Mouse (Mus musculus) C2C12 (cell line): Measurements from ENCODE around the gene Ccl12. TPM values are rescaled to one million over a fixed set of nuclear protein-coding genes. Genes with fewer than 3 reads are reported as not detected.

Source experiments
- H3K27me3 ChIP-seq: one replicate; pipeline ENCODE4 v1.6.1; 2011; ENCODE audit not compliant: control insufficient read depth, insufficient read depth, insufficient read length
- H3K36me3 ChIP-seq: one replicate; pipeline ENCODE4 v1.6.1; 2011; ENCODE audit not compliant: control insufficient read depth, insufficient read depth
- H3K4me3 ChIP-seq: one replicate; pipeline ENCODE4 v1.5.1; 2011; ENCODE audit warnings: mild to moderate bottlenecking, control low read depth; ENCODE audit not compliant: poor library complexity, insufficient read depth, severe bottlenecking
- H3K79me2 ChIP-seq: one replicate; pipeline ENCODE4 v1.6.1; 2011; ENCODE audit not compliant: control insufficient read depth, insufficient read depth
- H3K79me3 ChIP-seq: one replicate; pipeline ENCODE4 v1.6.1; 2011; ENCODE audit warnings: low read depth, control low read depth
- H3ac ChIP-seq: one replicate; pipeline ENCODE3; 2011; ENCODE audit warnings: low read depth; ENCODE audit not compliant: control insufficient read depth, insufficient read length
- CEBPB ChIP-seq: IDR thresholded peaks from one replicate; pipeline ENCODE4 v1.6.1; 2011; ENCODE audit warnings: low read depth, mild to moderate bottlenecking, control low read depth, moderate library complexity
- CTCF ChIP-seq: IDR thresholded peaks from one replicate; pipeline ENCODE4 v1.5.1; 2011; ENCODE audit not compliant: control insufficient read depth, insufficient read depth, insufficient read length
- FOSL1 ChIP-seq: IDR thresholded peaks from one replicate; pipeline ENCODE4 v1.8.0; 2011; ENCODE audit warnings: mild to moderate bottlenecking, low read length; ENCODE audit not compliant: poor library complexity, insufficient read depth, severe bottlenecking
- MAX ChIP-seq: IDR thresholded peaks from one replicate; pipeline ENCODE4 v1.6.1; 2011; ENCODE audit warnings: mild to moderate bottlenecking, control low read depth
- MYOD1 ChIP-seq: IDR thresholded peaks from one replicate; pipeline ENCODE4 v1.6.1; 2011; ENCODE audit warnings: low read depth; ENCODE audit not compliant: control insufficient read depth, insufficient read length
- MYOG ChIP-seq: IDR thresholded peaks from one replicate; pipeline ENCODE4 v1.6.1; 2011; ENCODE audit not compliant: control insufficient read depth, insufficient read length; ENCODE audit errors: extremely low read depth
- USF1 ChIP-seq: IDR thresholded peaks from one replicate; pipeline ENCODE4 v1.6.1; 2011; ENCODE audit warnings: low read depth, mild to moderate bottlenecking, control low read depth, moderate library complexity
- long read RNA-seq, 2 experiments: library from polyadenylated mRNA; unstranded; transcript quantifications; one replicate each; pipeline ENCODE4 v2.0.0; 2019 to 2020
- polyA plus RNA-seq: library from polyadenylated mRNA; unstranded; fragments of >200 nt; fragmentation: generic; extraction: Trizol; gene quantifications from one replicate; pipeline ENCODE4 v1.2.1, GENCODE M21; 2012; ENCODE audit warnings: missing spikeins

Ccl12 gene
- not detected for polyA plus RNA-seq
- long read RNA-seq, experiment 1: 0 reads
- long read RNA-seq, experiment 2: 0 reads

- TF ChIP-seq FOSL1: no peak
- no peak for TF ChIP-seq MAX
- no peak for TF ChIP-seq USF1
- TF ChIP-seq CEBPB: no peak
- no peak for TF ChIP-seq CTCF
- no peak for TF ChIP-seq MYOD1
Observed at GRCm38 (mm10) chr11:82101529-82101928, at the start of gene Ccl12. TSS of gene Ccl12 (plus strand) at chr11:82101845.

GRCm38 (mm10) chr11:82053849-82054248 lies 47.8 kb upstream of the Ccl12 start:
- no peaks in the 10 kb centered on the region for H3K79me2 ChIP-seq
- no peaks in the 10 kb centered on the region for H3K27me3 ChIP-seq
- no peak overlapping the region for H3ac ChIP-seq
- no peak overlapping the region for H3K4me3 ChIP-seq
- TF ChIP-seq FOSL1 (no peak), USF1 (no peak), CEBPB (no peak), MYOG (no peak), CTCF (no peak), MAX (no peak), MYOD1 (no peak)
- H3K79me3 ChIP-seq: no peaks in the 10 kb centered on the region
- no peaks in the 10 kb centered on the region for H3K36me3 ChIP-seq

More at GRCm38 (mm10) chr11:82101529-82101928, at the start of gene Ccl12:
- Histone ChIP-seq H3K79me3 (no peaks in the 10 kb centered on the region), H3K4me3 (no peak within 1 kb of the TSS), H3K79me2 (no peaks in the 10 kb centered on the region), H3K36me3 (no peaks in the 10 kb centered on the region), H3ac (no peak within 1 kb of the TSS), H3K27me3 (no peaks in the 10 kb centered on the region)

GRCm38 (mm10) chr11:82057646-82058045 lies 44.0 kb upstream of the Ccl12 start, which contains the start of gene Ccl11:
TSS of gene Ccl11 (plus strand) at chr11:82057823.
- Histone ChIP-seq H3K79me3 (no peaks in the 10 kb centered on the region), H3K79me2 (no peaks in the 10 kb centered on the region), H3K36me3 (no peaks in the 10 kb centered on the region), H3ac (no peak within 1 kb of the TSS), H3K27me3 (no peaks in the 10 kb centered on the region), H3K4me3 (no peak within 1 kb of the TSS)
- no peak for TF ChIP-seq MYOG
- no peak for TF ChIP-seq USF1
- TF ChIP-seq MYOD1: no peak
- TF ChIP-seq CTCF: no peak
- TF ChIP-seq MAX: no peak
- TF ChIP-seq FOSL1: no peak
- no peak for TF ChIP-seq CEBPB

GRCm38 (mm10) chr11:82062226-82062625 lies 39.4 kb upstream of the Ccl12 start:
- Histone ChIP-seq H3K79me3 (no peaks in the 10 kb centered on the region), H3K36me3 (no peaks in the 10 kb centered on the region), H3K79me2 (no peaks in the 10 kb centered on the region), H3K27me3 (no peaks in the 10 kb centered on the region), H3ac (no peak overlapping the region), H3K4me3 (no peak overlapping the region)
- TF ChIP-seq FOSL1 (no peak), MYOD1 (no peak), MYOG (no peak)

- no peaks in the 10 kb centered on the region for H3K36me3 ChIP-seq
Observed at GRCm38 (mm10) chr11:82063454-82063853, 38.2 kb upstream of the Ccl12 start.

GRCm38 (mm10) chr11:82066953-82067571 lies 34.6 kb upstream of the Ccl12 start:
- H3K4me3 ChIP-seq: no peak overlapping the region
- H3ac ChIP-seq: no peak overlapping the region
- H3K36me3 ChIP-seq: no peaks in the 10 kb centered on the region
- H3K79me3 ChIP-seq: no peaks in the 10 kb centered on the region
- H3K27me3 ChIP-seq: no peaks in the 10 kb centered on the region
- peak; percentile 57 for TF ChIP-seq MAX
- no peak for TF ChIP-seq CTCF
- TF ChIP-seq MYOD1: peak; percentile 17
- TF ChIP-seq MYOG: no peak
- TF ChIP-seq CEBPB: peak; percentile 64
- TF ChIP-seq USF1: peak; percentile 91
- peak; percentile 61 for TF ChIP-seq FOSL1
- H3K79me2 ChIP-seq: no peaks in the 10 kb centered on the region

More at GRCm38 (mm10) chr11:82063454-82063853, 38.2 kb upstream of the Ccl12 start:
- no peak overlapping the region for H3K4me3 ChIP-seq
- TF ChIP-seq CTCF (no peak), FOSL1 (no peak), MYOD1 (no peak), MYOG (no peak), MAX (no peak), CEBPB (no peak), USF1 (no peak)
- no peaks in the 10 kb centered on the region for H3K79me3 ChIP-seq
- no peaks in the 10 kb centered on the region for H3K79me2 ChIP-seq
- no peaks in the 10 kb centered on the region for H3K27me3 ChIP-seq
- H3ac ChIP-seq: no peak overlapping the region
